Mouse (Mus musculus) midbrain, embryonic 16.5 days (tissue): ENCODE measurements around the gene Gm5108. TPM values are rescaled to one million over a fixed set of nuclear protein-coding genes. Genes with fewer than 3 reads are reported as not detected.

Source experiments
- ATAC-seq: fragments of 200-750 bp; cut with Nextera tagmentation; 2 replicates; pipeline ENCODE4 v1.8.0; 2017; ENCODE audit warnings: moderate TSS enrichment
- H3K27ac ChIP-seq: fragments of 300-500 bp; sonication (generic); 2 replicates; pipeline ENCODE4 v1.5.1; 2014; ENCODE audit warnings: mild to moderate bottlenecking, low read length, mixed read lengths
- H3K27me3 ChIP-seq: fragments of 300-500 bp; sonication (generic); 2 replicates; pipeline ENCODE4 v1.6.1; 2014; ENCODE audit warnings: low read depth, low read length, mixed read lengths; ENCODE audit not compliant: control insufficient read depth, insufficient read depth
- H3K36me3 ChIP-seq: fragments of 300-500 bp; sonication (generic); 2 replicates; pipeline ENCODE4 v1.6.1; 2014; ENCODE audit warnings: mild to moderate bottlenecking, low read length, moderate library complexity, mixed read lengths; ENCODE audit not compliant: control insufficient read depth, insufficient read depth
- H3K4me1 ChIP-seq: fragments of 300-500 bp; sonication (generic); 2 replicates; pipeline ENCODE4 v1.6.1; 2014; ENCODE audit warnings: mild to moderate bottlenecking, low read length, mixed read lengths; ENCODE audit not compliant: control insufficient read depth, insufficient read depth
- H3K4me2 ChIP-seq: fragments of 300-500 bp; sonication (generic); 2 replicates; pipeline ENCODE4 v1.6.1; 2014; ENCODE audit warnings: mild to moderate bottlenecking, low read length, mixed read lengths
- H3K4me3 ChIP-seq: fragments of 300-500 bp; sonication (generic); 2 replicates; pipeline ENCODE4 v1.5.1; 2014; ENCODE audit warnings: low read depth, mild to moderate bottlenecking, low read length, moderate library complexity, mixed read lengths
- H3K9ac ChIP-seq: fragments of 300-500 bp; sonication (generic); 2 replicates; pipeline ENCODE4 v1.6.1; 2014; ENCODE audit warnings: low read depth, low read length, mixed read lengths
- H3K9me3 ChIP-seq: fragments of 300-500 bp; sonication (generic); replicated peaks from 2 replicates; pipeline ENCODE4 v1.6.1; 2014; ENCODE audit warnings: mild to moderate bottlenecking, low read length, mixed read lengths; ENCODE audit not compliant: control insufficient read depth, poor library complexity, severe bottlenecking
- WGBS: fragments of 180-500 bp; shearing (Covaris S2); extraction: QIAGEN DNeasy Blood & Tissue Kit; methylation state at CpG from one replicate; pipeline ENCODE4 v1.1.7; 2014; 5-methylcytosine and 5-hydroxymethylcytosine counted together
- polyA plus RNA-seq: library from polyadenylated mRNA; unstranded; fragments of >200 nt; fragmentation: Nextera tagmentation; extraction: Ambion mirVana; gene quantifications from 2 replicates; pipeline ENCODE4 v1.2.1, GENCODE M21; 2015

Gene Gm5108
- polyA plus RNA-seq, 1 experiment from 2014 or later = not detected

DNA sequence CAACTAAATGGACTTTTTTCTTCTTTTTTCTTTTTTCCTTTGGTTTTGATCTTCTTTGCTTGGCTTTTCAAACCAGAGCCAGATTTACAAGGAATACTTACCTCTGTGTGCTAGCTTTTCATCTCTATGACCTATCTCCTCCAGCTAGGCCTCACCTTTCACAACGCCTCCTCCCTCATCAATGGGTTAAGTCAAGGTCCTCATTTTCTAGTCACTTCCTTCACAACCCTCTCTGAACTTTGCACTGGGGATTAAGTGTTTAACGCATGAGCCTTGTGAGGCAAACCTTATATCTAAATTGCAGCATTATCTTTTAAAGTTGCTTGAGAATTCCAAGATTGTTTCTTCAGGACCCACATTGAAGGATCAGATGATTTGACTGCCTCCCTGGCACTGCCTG lies 63.0 kb downstream of the Gm5108 start:
- Histone ChIP-seq H3K27me3 (no peaks in the 10 kb centered on the region), H3K9me3 (no peaks in the 10 kb centered on the region), H3K4me3 (no peak overlapping the region), H3K36me3 (no peaks in the 10 kb centered on the region), H3K4me1 (no peaks in the 10 kb centered on the region), H3K9ac (no peak overlapping the region), H3K27ac (no peak overlapping the region), H3K4me2 (no peak overlapping the region)
- 34% methylated on average over 2 of the region's 2 CpGs for WGBS
- ATAC-seq = no peak

GRCm38 (mm10) chr5:68007074-68007473 lies 65.6 kb downstream of the Gm5108 start:
- Histone ChIP-seq H3K4me3 (no peak overlapping the region), H3K4me1 (no peaks in the 10 kb centered on the region), H3K4me2 (no peak overlapping the region), H3K27ac (no peak overlapping the region), H3K36me3 (no peaks in the 10 kb centered on the region), H3K27me3 (no peaks in the 10 kb centered on the region), H3K9ac (no peak overlapping the region), H3K9me3 (no peaks in the 10 kb centered on the region)
- no peak for ATAC-seq
- WGBS = 88% methylated on average over 4 of the region's 4 CpGs

GRCm38 (mm10) chr5:68011569-68011968 lies 70.1 kb downstream of the Gm5108 start:
- Histone ChIP-seq H3K9me3 (no peaks in the 10 kb centered on the region), H3K27me3 (no peaks in the 10 kb centered on the region), H3K4me2 (no peak overlapping the region), H3K4me1 (no peaks in the 10 kb centered on the region), H3K4me3 (no peak overlapping the region), H3K9ac (no peak overlapping the region), H3K27ac (no peak overlapping the region), H3K36me3 (no peaks in the 10 kb centered on the region)
- ATAC-seq = no peak
- 75% methylated on average over 3 of the region's 3 CpGs for whole genome bisulfite sequencing

GRCm38 (mm10) chr5:68012618-68013017 lies 71.1 kb downstream of the Gm5108 start:
- H3K9me3 ChIP-seq = no peaks in the 10 kb centered on the region
- no peak overlapping the region for H3K27ac ChIP-seq
- H3K9ac ChIP-seq = no peak overlapping the region
- peak; percentile 54; the same call in 1 of the 2 replicates for ATAC-seq
- no peak overlapping the region for H3K4me3 ChIP-seq
- no peak overlapping the region for H3K4me2 ChIP-seq
- H3K27me3 ChIP-seq = no peaks in the 10 kb centered on the region
- H3K36me3 ChIP-seq = no peaks in the 10 kb centered on the region
- 17% methylated on average over 4 of the region's 4 CpGs for WGBS
- H3K4me1 ChIP-seq = no peaks in the 10 kb centered on the region

- H3K4me2 ChIP-seq = no peak overlapping the region
- H3K4me1 ChIP-seq = no peaks in the 10 kb centered on the region
- WGBS = 86% methylated on average over 2 of the region's 2 CpGs
- no peaks in the 10 kb centered on the region for H3K36me3 ChIP-seq
- no peak overlapping the region for H3K4me3 ChIP-seq
- no peak overlapping the region for H3K27ac ChIP-seq
- no peak for ATAC-seq
- H3K9me3 ChIP-seq = no peaks in the 10 kb centered on the region
- H3K27me3 ChIP-seq = no peaks in the 10 kb centered on the region
- H3K9ac ChIP-seq = no peak overlapping the region
Measured at GRCm38 (mm10) chr5:68020870-68021269, 79.4 kb downstream of the Gm5108 start.

Other genes with a start within 250 kb of the Gm5108 start
- 51.9 and 53.6 TPM in 2 replicates for gene Atp8a1, start 94.2 kb upstream of the Gm5108 start, polyA plus RNA-seq
- not detected in 2 replicates for gene Gm21905, start 4.8 kb downstream of the Gm5108 start, polyA plus RNA-seq
- gene Grxcr1, start 90.2 kb downstream of the Gm5108 start, polyA plus RNA-seq = 0.20 TPM in 1 of 2 replicates, not detected in the other